Mouse (Mus musculus): Measurements from ENCODE around the gene Tldc1.

Gene Tldc1

DNA sequence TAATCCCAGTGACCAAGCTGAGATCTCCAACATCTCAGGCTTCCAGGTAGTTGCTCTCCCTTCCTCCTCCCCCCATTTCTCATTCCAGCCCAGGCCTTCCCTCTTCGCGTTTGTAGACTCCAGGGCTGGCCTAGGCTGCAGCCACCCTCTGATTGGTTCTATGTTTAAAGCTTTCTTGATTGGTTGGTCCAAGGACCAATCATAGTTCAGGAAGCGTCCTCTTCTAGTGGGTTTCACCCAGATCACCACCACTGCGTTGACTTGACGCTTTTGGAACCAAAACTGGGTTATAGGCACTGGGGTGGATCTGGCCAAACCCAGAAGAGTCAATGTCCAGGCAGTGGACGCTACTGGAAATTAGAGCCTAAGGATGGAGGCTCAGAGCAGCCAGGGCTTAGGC, 55.9 kb downstream of the Tldc1 start:
- no peak for DNase-seq (ENCODE audit: low spot score)

DNA sequence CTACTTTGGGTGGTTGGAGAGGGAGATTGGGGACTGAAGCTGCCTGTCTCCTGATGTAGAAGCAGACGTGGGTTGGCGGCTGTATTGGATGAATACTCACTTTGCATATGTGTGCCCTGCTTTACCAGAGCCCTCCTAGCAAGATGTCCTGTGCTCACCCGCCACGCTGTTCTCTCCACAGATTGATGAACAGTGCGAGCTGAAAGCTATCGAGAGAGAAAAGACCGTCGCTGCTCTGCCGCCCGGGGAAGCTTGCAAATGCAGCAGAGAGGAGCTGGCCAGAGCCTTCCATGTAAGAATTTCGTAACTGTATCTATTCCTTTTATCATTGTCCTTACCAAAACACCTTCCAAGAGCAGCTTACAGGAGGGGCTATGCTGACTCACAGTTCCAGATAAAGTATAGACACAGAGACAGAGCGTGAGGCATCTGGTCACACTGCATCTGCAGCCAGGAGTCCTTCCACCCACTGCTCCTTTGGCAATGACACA, 59.2 kb downstream of the Tldc1 start:
- peak; percentile 6 for DNase-seq (ENCODE audit: low spot score)

DNA sequence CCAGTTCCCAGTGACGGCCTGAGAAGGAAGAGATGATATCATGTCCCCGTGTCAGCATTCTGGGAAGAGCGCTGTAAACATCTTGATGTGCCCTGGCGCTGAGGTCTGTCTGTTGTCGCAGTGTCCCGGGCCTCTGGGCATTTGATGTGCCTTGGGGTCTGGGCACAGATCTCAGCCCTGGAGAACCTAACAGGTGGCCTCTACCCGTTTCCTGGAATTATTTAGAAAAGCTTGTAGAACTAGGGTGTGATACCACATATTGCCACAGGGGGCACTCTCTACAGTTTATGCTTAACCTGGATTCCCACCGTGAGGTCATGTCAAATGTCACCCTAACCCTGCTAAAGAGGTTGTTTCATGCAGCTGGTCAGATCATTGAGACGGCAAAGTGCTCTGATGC, 60.5 kb downstream of the Tldc1 start:
- DNase-seq (ENCODE audit: low spot score), result no peak

DNA sequence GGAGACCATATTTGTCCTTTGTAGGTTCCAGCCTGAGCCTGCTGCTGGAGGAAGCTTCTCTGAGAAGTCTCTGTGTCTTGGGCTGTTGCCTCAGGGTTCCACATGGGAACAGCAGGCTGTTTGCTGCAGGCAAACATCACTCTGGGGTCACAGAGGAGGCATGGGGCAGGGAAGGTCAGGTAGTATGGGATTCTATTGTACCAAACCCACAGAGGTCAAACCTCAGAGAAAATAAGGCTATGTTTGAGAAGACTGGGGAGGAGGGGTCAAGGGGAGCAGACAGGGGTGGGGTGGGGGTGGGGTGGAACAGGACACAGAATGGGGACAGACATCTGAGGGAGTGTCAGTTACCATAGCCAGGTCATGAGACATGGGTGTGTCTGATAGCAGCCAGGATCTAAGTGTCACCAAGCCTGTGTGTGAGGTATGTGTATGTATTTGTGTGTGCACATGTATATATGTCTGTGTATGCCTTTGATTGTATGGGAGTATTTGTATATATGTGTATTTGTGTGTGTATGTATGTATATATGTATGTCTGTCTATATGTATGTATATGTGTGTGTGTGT, 61.4 kb downstream of the Tldc1 start:
- no peak for DNase-seq (ENCODE audit: low spot score)

DNA sequence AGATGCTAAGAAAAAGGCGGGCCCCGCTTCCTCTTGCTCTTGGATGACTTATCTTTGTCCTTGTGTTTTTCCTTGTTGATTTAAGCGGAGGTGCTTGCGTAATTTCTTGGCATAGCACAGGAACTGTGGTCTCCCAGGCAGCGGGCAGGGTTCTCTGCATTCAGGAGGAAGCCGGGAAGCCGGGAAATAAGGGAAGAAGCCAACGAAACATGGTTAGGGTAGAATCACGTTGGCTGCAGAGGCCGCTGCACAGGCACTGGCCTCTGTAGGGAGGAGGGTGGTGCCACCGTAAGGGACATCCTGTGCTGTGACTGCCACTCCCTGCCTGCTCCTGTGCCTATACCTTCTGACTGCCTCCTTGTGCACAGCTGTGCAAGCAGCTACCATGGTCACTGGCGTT, 63.0 kb downstream of the Tldc1 start:
- DNase-seq (ENCODE audit: low spot score), result no peak

DNA sequence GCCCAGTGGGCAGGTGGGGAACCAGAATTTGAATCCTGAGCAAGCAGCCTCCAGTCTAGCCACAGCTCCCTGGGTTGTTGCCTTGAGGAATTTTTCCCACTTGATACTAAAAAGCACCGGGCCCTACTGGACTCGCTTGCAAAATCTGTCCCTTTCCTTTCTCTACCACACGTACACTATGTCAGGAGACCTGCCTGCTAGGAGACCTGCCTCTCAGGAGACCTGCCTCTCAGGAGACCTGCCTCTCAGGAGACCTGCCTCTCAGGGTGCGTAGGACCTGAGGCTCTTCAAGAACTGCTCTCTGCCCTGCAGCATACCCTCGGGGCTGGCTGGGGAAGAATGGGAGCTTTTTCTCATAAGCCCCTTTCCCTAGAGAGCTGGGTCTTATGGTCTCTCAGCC, 64.8 kb downstream of the Tldc1 start:
- DNase-seq (ENCODE audit: low spot score), result no peak

DNA sequence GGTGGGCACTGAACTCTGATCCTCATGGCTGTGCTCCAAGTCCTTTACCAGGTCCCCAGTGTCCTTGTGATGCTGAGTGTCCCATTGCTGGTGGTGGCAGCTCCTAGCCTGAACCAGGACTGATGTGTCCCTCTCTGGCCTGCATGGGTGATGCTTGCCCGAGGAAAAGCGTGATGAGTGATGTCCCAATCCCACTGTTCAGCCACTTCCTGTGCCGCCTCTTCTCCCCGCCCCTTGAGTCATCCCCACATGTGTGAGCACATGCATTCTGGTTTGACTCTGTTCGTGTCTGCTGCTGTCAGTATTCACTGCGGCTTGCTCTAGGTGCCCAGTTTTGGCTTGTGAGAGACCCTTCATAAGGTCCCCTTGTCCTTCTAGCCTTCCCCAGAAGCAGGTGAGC, 66.0 kb downstream of the Tldc1 start:
- no peak for DNase-seq (ENCODE audit: low spot score)
